Mouse (Mus musculus) effector memory CD4-positive, alpha-beta T cell, adult 7 months (primary cell): ENCODE measurements around the gene Gsc2. TPM values are rescaled to one million over a fixed set of nuclear protein-coding genes. Genes with fewer than 3 reads are reported as not detected.

Experiments
- polyA plus RNA-seq: library from polyadenylated mRNA; unstranded; fragments of 100-300 nt; shearing (Covaris generic); gene quantifications from one replicate; pipeline ENCODE4 v1.2.1, GENCODE M21; 2017

Gene Gsc2
- polyA plus RNA-seq, result not detected

GRCm38 (mm10) chr16:17914307-17915249 is at the start of gene Gsc2:
TSS of gene Gsc2 (minus strand) at chr16:17915059.

GRCm38 (mm10) chr16:17928087-17928580 is 13.3 kb upstream of the Gsc2 start, which contains the start of gene Slc25a1:
TSS of gene Slc25a1 (minus strand) at chr16:17928219.

GRCm38 (mm10) chr16:17911052-17911595 is 3.7 kb downstream of the Gsc2 start, which contains the start of gene Ess2:
TSS of gene Ess2 (minus strand) at chr16:17911348.

DNA sequence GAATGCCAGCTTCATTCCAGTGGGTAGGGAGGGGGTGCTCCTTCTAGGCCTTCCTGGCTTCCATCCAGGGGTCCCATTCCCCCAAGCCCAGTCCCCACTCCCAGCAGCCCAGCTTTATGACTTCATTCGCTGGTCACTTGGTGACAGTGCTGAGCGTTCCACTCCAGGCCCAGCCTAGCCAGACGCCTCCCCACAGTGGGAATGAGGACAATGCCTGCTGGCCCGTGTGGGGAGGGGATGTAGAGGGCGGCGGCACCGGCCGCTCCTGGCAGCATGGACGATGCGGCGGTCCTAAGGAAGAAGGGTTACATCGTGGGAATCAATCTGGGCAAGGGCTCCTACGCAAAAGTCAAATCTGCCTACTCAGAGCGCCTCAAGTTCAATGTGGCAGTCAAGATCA is 16.4 kb downstream of the Gsc2 start, which contains the start of the genes Dgcr2 and Tssk2:
Dgcr2 (minus strand) TSS at position 101 of the 400 bp plus-strand sequence.
Tssk2 (plus strand) TSS at position 176 of the 400 bp plus-strand sequence.

GRCm38 (mm10) chr16:17893923-17894322 is 20.9 kb downstream of the Gsc2 start, which contains the start of gene Tssk1:
TSS of gene Tssk1 (plus strand) at chr16:17894223.

DNA sequence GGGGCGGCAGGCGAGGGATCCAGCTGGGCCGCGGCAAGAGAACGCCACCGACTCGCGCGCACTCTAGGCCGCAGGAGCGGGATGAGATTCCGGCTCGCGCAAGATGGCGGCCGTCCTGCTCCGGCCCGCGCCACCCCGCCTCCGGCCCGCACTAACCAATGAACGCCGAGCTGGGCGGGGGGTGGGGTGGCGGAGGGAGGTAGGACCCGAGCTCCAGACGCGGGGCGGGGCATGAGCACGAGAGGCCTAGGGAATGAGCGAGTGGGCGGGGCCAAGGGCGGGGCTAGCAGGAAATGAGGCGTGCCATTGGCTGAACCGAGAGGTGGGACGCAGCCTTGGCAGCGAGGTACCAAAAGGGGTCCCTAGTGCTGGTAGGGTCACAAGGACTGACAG is 23.3 kb downstream of the Gsc2 start, which contains the start of gene Gm20518:
Gm20518 (minus strand) TSS at position 105 of the 393 bp plus-strand sequence.

Other genes with a start within 250 kb of the Gsc2 start
- gene Med15, start 182.2 kb downstream of the Gsc2 start, polyA plus RNA-seq, result 134 TPM
- gene Klhl22, start 155.4 kb downstream of the Gsc2 start, polyA plus RNA-seq, result 9.9 TPM
- gene Scarf2, start 117.8 kb downstream of the Gsc2 start, polyA plus RNA-seq, result not detected
- gene B830017H08Rik, start 81.9 kb downstream of the Gsc2 start, polyA plus RNA-seq, result not detected
- gene Car15, start 76.7 kb downstream of the Gsc2 start, polyA plus RNA-seq, result 1.9 TPM
- gene Gm20518, start 23.4 kb downstream of the Gsc2 start, polyA plus RNA-seq, result 0.60 TPM
- not detected for gene Tssk1, start 20.8 kb downstream of the Gsc2 start, polyA plus RNA-seq
- gene Dgcr2, start 16.5 kb downstream of the Gsc2 start, polyA plus RNA-seq, result 56.2 TPM
- not detected for gene Tssk2, start 16.4 kb downstream of the Gsc2 start, polyA plus RNA-seq
- gene Ess2, start 3.7 kb downstream of the Gsc2 start, polyA plus RNA-seq, result 61.9 TPM
- 39.5 TPM for gene Slc25a1, start 13.2 kb upstream of the Gsc2 start, polyA plus RNA-seq
- gene Vpreb2, start 65.4 kb upstream of the Gsc2 start, polyA plus RNA-seq, result not detected
- 5.4 TPM for gene Dgcr6, start 137.8 kb upstream of the Gsc2 start, polyA plus RNA-seq
- 0.38 TPM for gene Prodh, start 175.1 kb upstream of the Gsc2 start, polyA plus RNA-seq
- not detected for gene Rtn4r, start 212.6 kb upstream of the Gsc2 start, polyA plus RNA-seq